Mouse (Mus musculus) liver, embryonic 14.5 days (tissue): ENCODE data around the gene Mgrn1. TPM values are rescaled to one million over a fixed set of nuclear protein-coding genes. Genes with fewer than 3 reads are reported as not detected.

ENCODE experiments used
- ATAC-seq: fragments of 200-750 bp; cut with Nextera tagmentation; 2 replicates; pipeline ENCODE4 v1.8.0; 2017; ENCODE audit warnings: moderate number of reproducible peaks, mild to moderate bottlenecking, moderate library complexity; ENCODE audit not compliant: insufficient read depth
- DNase-seq, 3 experiments: peaks; one replicate each; pipeline ENCODE4 v3.0.0-alpha.2; 2012 to 2013; ENCODE audit warnings: low read depth in 3 of 3, low spot score in 3 of 3
- H3K27ac ChIP-seq: fragments of 300-500 bp; sonication (generic); 2 replicates; pipeline ENCODE4 v1.5.1; 2014; ENCODE audit warnings: moderate library complexity, mild to moderate bottlenecking, control low read depth, inconsistent platforms
- H3K27me3 ChIP-seq: fragments of 300-500 bp; sonication (generic); 2 replicates; pipeline ENCODE4 v1.6.1; 2014; ENCODE audit warnings: mild to moderate bottlenecking, low read length, moderate library complexity; ENCODE audit not compliant: control insufficient read depth, insufficient read depth
- H3K36me3 ChIP-seq: fragments of 300-500 bp; sonication (generic); replicated peaks from 2 replicates; pipeline ENCODE4 v1.6.1; 2014; ENCODE audit warnings: low read depth; ENCODE audit not compliant: control insufficient read depth, insufficient read depth
- H3K4me1 ChIP-seq, 2 experiments: fragments of 200-500 bp in 1 of 2; fragments of 300-500 bp in 1 of 2; sonication (generic) in 1 of 2; replicated peaks; 2 replicates each; pipeline ENCODE4 v1.6.1; 2012 to 2014; ENCODE audit warnings: antibody characterized with exemption in 1 of 2, inconsistent platforms in 1 of 2, low read length in 1 of 2; ENCODE audit not compliant: control insufficient read depth in 2 of 2, insufficient read depth in 2 of 2
- H3K4me2 ChIP-seq: fragments of 300-500 bp; sonication (generic); 2 replicates; pipeline ENCODE4 v1.6.1; 2014; ENCODE audit warnings: low read depth, mild to moderate bottlenecking, control low read depth, moderate library complexity
- H3K4me3 ChIP-seq, 2 experiments: fragments of 200-500 bp in 1 of 2; fragments of 300-500 bp in 1 of 2; sonication (generic) in 1 of 2; 2 replicates each; pipeline ENCODE4 v1.5.1; 2012 to 2014; ENCODE audit warnings: low read depth in 2 of 2, low read length in 2 of 2, mild to moderate bottlenecking in 2 of 2, control low read depth in 1 of 2, inconsistent platforms in 1 of 2, moderate library complexity in 1 of 2; ENCODE audit not compliant: insufficient read depth in 1 of 2
- H3K9ac ChIP-seq: fragments of 300-500 bp; sonication (generic); replicated peaks from 2 replicates; pipeline ENCODE4 v1.6.1; 2014; ENCODE audit warnings: mild to moderate bottlenecking, control low read depth, moderate library complexity
- H3K9me3 ChIP-seq: fragments of 300-500 bp; sonication (generic); 2 replicates; pipeline ENCODE4 v1.6.1; 2016; ENCODE audit warnings: low read length, mixed read lengths; ENCODE audit not compliant: control insufficient read depth
- CTCF ChIP-seq: IDR thresholded peaks from 2 replicates; pipeline ENCODE4 v1.5.1; 2016; ENCODE audit warnings: antibody characterized with exemption, low read depth, control low read depth
- EP300 ChIP-seq: IDR thresholded peaks from 2 replicates; pipeline ENCODE4 v1.6.1; 2016; ENCODE audit warnings: antibody characterized with exemption, low read depth
- WGBS: fragments of 180-500 bp; shearing (Covaris S2); extraction: QIAGEN DNeasy Blood & Tissue Kit; methylation state at CpG from one replicate; pipeline ENCODE4 v1.1.7; 2014; ENCODE audit not compliant: insufficient replicate concordance; 5-methylcytosine and 5-hydroxymethylcytosine counted together
- polyA plus RNA-seq, 2 experiments: library from polyadenylated mRNA; depleted of rRNA in 1 of 2; stranded (reverse) in 1 of 2; unstranded in 1 of 2; fragments of >200 nt; fragmentation: Nextera tagmentation in 1 of 2; extraction: Ambion mirVana in 1 of 2; gene quantifications; 2 replicates each; pipeline versions ENCODE4 v1.2.1 to v1.2.3; 2012 to 2014

Mgrn1 gene
- polyA plus RNA-seq, 2 experiments = 15.7 to 17.6 TPM

GRCm38 (mm10) chr16:4878192-4878885 is 7.7 kb upstream of the Mgrn1 start:
- Histone ChIP-seq H3K9me3 (no peaks in the 10 kb centered on the region), H3K9ac (peak overlapping the region; percentile 93), H3K27me3 (no peaks in the 10 kb centered on the region), H3K27ac (peak overlapping the region; percentile 99), H3K4me2 (peak overlapping the region; percentile 99), H3K4me3 (peak overlapping the region; percentile 84 to 91), H3K36me3 (no peaks in the 10 kb centered on the region; the same call in 1 of the 2 replicates), H3K4me1 (peaks cover 28 to 46% of the 10 kb centered on the region in 2 experiments)
- no peak for DNase-seq
- 3% methylated on average over 5 of the region's 5 CpGs for WGBS
- TF ChIP-seq EP300 (no peak), CTCF (no peak)
- no peak for ATAC-seq

GRCm38 (mm10) chr16:4879101-4879707 is 6.8 kb upstream of the Mgrn1 start:
- ATAC-seq (peak; percentile 36), DNase-seq (peak in 1 of 3 experiments; percentile 54)
- Histone ChIP-seq H3K9ac (peak overlapping the region; percentile 93), H3K36me3 (no peaks in the 10 kb centered on the region; the same call in 1 of the 2 replicates), H3K27me3 (no peaks in the 10 kb centered on the region), H3K4me1 (peaks cover 28 to 46% of the 10 kb centered on the region in 2 experiments), H3K27ac (peak overlapping the region; percentile 99), H3K4me3 (peak overlapping the region; percentile 84 to 91), H3K9me3 (no peaks in the 10 kb centered on the region), H3K4me2 (peak overlapping the region; percentile 99)
- TF ChIP-seq CTCF (no peak), EP300 (no peak)
- WGBS = under 1% methylated on average over 54 of the region's 54 CpGs

- H3K9ac ChIP-seq = peak overlapping the region; percentile 93
- H3K27me3 ChIP-seq = no peaks in the 10 kb centered on the region
- H3K27ac ChIP-seq = peak overlapping the region; percentile 99
- ATAC-seq = peak; percentile 71
- WGBS = 0% methylated on average over 40 of the region's 40 CpGs
- H3K4me2 ChIP-seq = peak overlapping the region; percentile 99
- peak overlapping the region; percentile 84 to 91 for H3K4me3 ChIP-seq
- H3K4me1 ChIP-seq = peaks cover 28 to 46% of the 10 kb centered on the region in 2 experiments
- no peak for TF ChIP-seq EP300
- peak; percentile 59 for TF ChIP-seq CTCF
- no peaks in the 10 kb centered on the region; the same call in 1 of the 2 replicates for H3K36me3 ChIP-seq
- peak; percentile 75 to 78 (median 77) for DNase-seq
- H3K9me3 ChIP-seq = no peaks in the 10 kb centered on the region
Observed at GRCm38 (mm10) chr16:4879708-4880124, 6.3 kb upstream of the Mgrn1 start.

GRCm38 (mm10) chr16:4880136-4880825 is 5.8 kb upstream of the Mgrn1 start, which contains the start of gene Ubald1:
Gene Ubald1, minus strand, starts transcription at chr16:4880315.
- H3K27me3 ChIP-seq = no peaks in the 10 kb centered on the region
- H3K9ac ChIP-seq = peak within 1 kb of the TSS; percentile 93
- no peaks in the 10 kb centered on the region; the same call in 1 of the 2 replicates for H3K36me3 ChIP-seq
- peak; percentile 82 for ATAC-seq
- no peak for TF ChIP-seq CTCF
- no peak for TF ChIP-seq EP300
- H3K9me3 ChIP-seq = no peaks in the 10 kb centered on the region
- peak within 1 kb of the TSS; percentile 99 for H3K27ac ChIP-seq
- H3K4me2 ChIP-seq = peak within 1 kb of the TSS; percentile 99
- H3K4me1 ChIP-seq = peaks cover 32 to 51% of the 10 kb centered on the region in 2 experiments
- peak; percentile 99 for DNase-seq
- WGBS = under 1% methylated on average over 48 of the region's 48 CpGs
- H3K4me3 ChIP-seq = peak within 1 kb of the TSS; percentile 84 to 91
